Comparison of ENCODE assay signal across 28 mouse cellular contexts in the genomic region with DNA sequence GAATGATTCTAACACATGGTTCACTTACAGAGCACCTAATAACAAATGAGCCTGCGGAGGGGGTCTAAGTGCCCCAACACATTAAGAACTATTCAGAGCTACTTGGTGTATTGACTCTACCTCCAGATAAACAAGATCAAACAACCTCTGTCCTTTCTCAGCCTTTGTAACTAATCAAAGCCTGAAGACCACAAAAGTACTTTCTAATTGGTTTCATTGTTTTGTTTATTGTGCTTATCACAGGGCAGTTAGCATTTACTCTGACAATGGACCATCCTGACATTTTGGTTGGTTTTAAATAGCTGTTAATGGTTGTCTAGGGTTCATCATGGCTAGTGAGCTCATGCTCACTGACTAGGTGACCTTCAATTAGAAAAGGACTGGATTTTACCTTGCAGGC.
"Had no signal": no experiment of that assay in that cellular context is flagged by ENCODE, and none has a peak within 500 bp of the region (broad histone marks: within the 10 kb centered on the region; RNA-seq: fewer than 3 reads in every experiment).

No protein-coding gene starts in this region.

- H3K27ac ChIP-seq: gastrocnemius, adult 2 months; heart, embryonic 10.5 days; hindbrain, embryonic 10.5 days; hindbrain, embryonic 12.5 days; hindbrain, embryonic 14.5 days; intestine, embryonic 15.5 days; kidney, embryonic 15.5 days; kidney, postnatal 0 days; limb, embryonic 13.5 days; limb, embryonic 15.5 days; liver, embryonic 12.5 days; liver, embryonic 14.5 days had no signal

- DNase-seq: gastrocnemius, adult 2 months; gastrocnemius, postnatal 10 days; gastrocnemius, postnatal 25 days; heart, adult 11 months; heart, postnatal 10 days; heart, postnatal 4 days; kidney, adult 18-20 months; kidney, adult 9 months; kidney, postnatal 14 days; kidney, postnatal 36 days; layer of hippocampus, adult 9-11 months; layer of hippocampus, postnatal 36 days; left cerebral cortex, postnatal 4 days had no signal

- H3K4me3 ChIP-seq: gastrocnemius, adult 2 months; heart, embryonic 10.5 days; heart, embryonic 12.5 days; hindbrain, embryonic 10.5 days; hindbrain, embryonic 12.5 days; intestine, embryonic 15.5 days; kidney, embryonic 15.5 days; limb, embryonic 13.5 days; limb, embryonic 15.5 days; liver, embryonic 12.5 days had no signal

- H3K9ac ChIP-seq: heart, embryonic 12.5 days; hindbrain, embryonic 12.5 days; hindbrain, embryonic 14.5 days; intestine, embryonic 15.5 days; kidney, embryonic 15.5 days; limb, embryonic 13.5 days; limb, embryonic 15.5 days; liver, embryonic 12.5 days; liver, embryonic 14.5 days had no signal

- H3K36me3 ChIP-seq: heart, embryonic 10.5 days; heart, embryonic 12.5 days; hindbrain, embryonic 10.5 days; hindbrain, embryonic 12.5 days; intestine, embryonic 15.5 days; kidney, embryonic 15.5 days; limb, embryonic 13.5 days; limb, embryonic 15.5 days; liver, embryonic 12.5 days had no signal

- H3K27me3 ChIP-seq: heart, embryonic 12.5 days; hindbrain, embryonic 12.5 days; intestine, embryonic 15.5 days; kidney, embryonic 15.5 days; limb, embryonic 13.5 days; limb, embryonic 15.5 days; liver, embryonic 12.5 days had no signal

- H3K4me1 ChIP-seq: hindbrain, embryonic 10.5 days; hindbrain, embryonic 12.5 days; intestine, embryonic 15.5 days; kidney, embryonic 15.5 days; limb, embryonic 13.5 days; limb, embryonic 15.5 days; liver, embryonic 12.5 days had no signal

- ATAC-seq: hindbrain, embryonic 16.5 days; inflammation-experienced regulatory T-cells, adult 6 months; intestine, embryonic 15.5 days; intestine, postnatal 0 days; liver, embryonic 12.5 days had no signal

- H3K4me2 ChIP-seq: heart, embryonic 12.5 days; hindbrain, embryonic 12.5 days; hindbrain, embryonic 14.5 days; intestine, embryonic 15.5 days; kidney, embryonic 15.5 days; limb, embryonic 13.5 days; limb, embryonic 15.5 days; liver, embryonic 12.5 days had no signal

- H3K9me3 ChIP-seq: heart, embryonic 10.5 days; hindbrain, embryonic 10.5 days; hindbrain, embryonic 12.5 days; intestine, embryonic 15.5 days; kidney, embryonic 15.5 days; limb, embryonic 13.5 days; limb, embryonic 15.5 days; liver, embryonic 12.5 days had no signal
